Mouse (Mus musculus): ENCODE results near the gene Anxa3. TPM values are rescaled to one million over a fixed set of nuclear protein-coding genes. Genes with fewer than 3 reads are reported as not detected.

The Anxa3 gene
- 1.3 TPM for total RNA-seq (2023)

GRCm38 (mm10) chr5:96792936-96793718 is at the start of gene Anxa3:
Anxa3 (plus strand) TSS chr5:96793339.

Other genes starting within 250 kb of the Anxa3 start
- 36.7 TPM for gene Bmp2k, start 204.3 kb downstream of the Anxa3 start, total RNA-seq (2023)

All from CD4-positive naive resting alpha-beta T cell, adult 76 days (primary cell).